Mouse (Mus musculus): ENCODE measurements at regions not wholly inside any gene's neighbourhood (a gene's known extent, or its start where the extent isn't known, plus 50 kb on each side); places are given as distances from the start of the nearest gene placed in this dataset.
"Not testable (repeated sequence)": the region's sequence is repeated elsewhere in the genome, so short reads cannot be mapped to it uniquely, and the experiment has no call there.

DNA sequence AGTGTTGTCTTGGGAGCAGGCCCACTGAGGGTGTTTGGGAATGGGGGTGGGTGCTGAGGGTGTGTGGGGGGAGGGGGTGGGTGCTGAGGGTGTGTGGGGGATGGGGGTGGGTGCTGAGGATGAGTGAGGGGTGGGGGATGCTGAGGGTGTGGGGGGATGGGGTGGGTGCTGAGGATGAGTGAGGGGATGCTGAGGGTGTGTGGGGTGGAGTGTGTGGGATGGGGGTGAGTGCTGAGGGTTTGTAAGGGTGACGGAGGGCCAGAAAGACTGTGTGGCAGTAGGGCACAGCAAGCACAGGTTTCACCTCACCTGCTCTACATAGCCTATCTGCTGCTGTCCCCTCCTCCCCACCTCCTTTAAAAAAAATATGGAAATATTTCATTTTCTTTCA lies 276.3 kb upstream of the Arglu1 start:
- Histone ChIP-seq H3K4me3 (ENCODE audit: insufficient read depth, low read depth, low read length) (no peak overlapping the region), H3K27ac (ENCODE audit: insufficient read depth, low read depth, low read length) (no peak overlapping the region), H3K4me1 (ENCODE audit: control insufficient read depth, insufficient read depth, low read length) (peaks cover 3% of the 10 kb centered on the region; the same call in 1 of the 2 replicates), H3K27me3 (replicated peaks; ENCODE audit: control insufficient read depth, insufficient read depth, low read length) (no peaks in the 10 kb centered on the region), H3K36me3 (ENCODE audit: control insufficient read depth, insufficient read depth, low read length) (no peaks in the 10 kb centered on the region)
- no peak for DNase-seq
- WGBS: 100% methylated on average over 1 of the region's 1 CpGs
- no peak for TF ChIP-seq POLR2A (IDR thresholded peaks at IDR 0.05; ENCODE audit: low read depth, low read length)
- no peak for TF ChIP-seq CTCF (conservative IDR thresholded peaks at IDR 0.05; ENCODE audit: insufficient read depth, insufficient read length, low read depth, low read length)

DNA sequence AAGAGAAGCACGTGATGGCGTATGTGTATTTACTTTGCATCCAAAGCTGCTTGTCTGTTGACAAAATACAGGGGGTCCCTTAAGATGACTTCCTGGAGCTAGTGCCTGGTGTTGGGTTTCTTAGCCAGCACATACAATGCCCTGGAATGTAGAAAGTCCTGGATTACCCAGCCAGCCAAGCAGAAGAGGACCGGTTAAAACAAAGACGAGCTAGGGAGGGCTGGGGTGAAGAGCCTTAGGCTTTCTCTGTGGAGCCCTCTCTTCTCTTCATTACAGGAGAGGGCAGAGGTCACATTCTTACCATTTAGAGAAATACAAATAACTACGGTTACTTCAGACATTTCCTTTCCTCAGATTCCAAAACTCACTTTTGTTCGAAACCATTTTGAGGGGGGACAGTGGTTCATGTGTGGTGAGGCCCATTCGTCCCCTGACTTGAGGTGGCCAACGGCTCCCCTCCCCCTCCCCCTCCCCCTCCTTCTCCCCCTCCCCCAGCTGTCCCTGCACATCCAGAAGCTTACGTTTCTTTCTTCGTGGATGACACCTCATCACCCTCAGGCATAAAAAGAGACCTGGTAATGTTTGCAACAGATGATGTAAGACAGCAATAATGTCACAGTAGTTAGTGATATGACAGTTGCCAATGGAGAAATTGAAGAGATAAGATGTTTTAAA lies 275.8 kb upstream of the Arglu1 start:
- H3K4me1 ChIP-seq (ENCODE audit: control insufficient read depth, insufficient read depth, low read length): peaks cover 3% of the 10 kb centered on the region; the same call in 1 of the 2 replicates
- H3K36me3 ChIP-seq (ENCODE audit: control insufficient read depth, insufficient read depth, low read length): no peaks in the 10 kb centered on the region
- no peak overlapping the region for H3K27ac ChIP-seq (ENCODE audit: insufficient read depth, low read depth, low read length)
- no peaks in the 10 kb centered on the region for H3K27me3 ChIP-seq (replicated peaks; ENCODE audit: control insufficient read depth, insufficient read depth, low read length)
- TF ChIP-seq POLR2A (IDR thresholded peaks at IDR 0.05; ENCODE audit: low read depth, low read length) (no peak), CTCF (conservative IDR thresholded peaks at IDR 0.05; ENCODE audit: insufficient read depth, insufficient read length, low read depth, low read length) (no peak)
- 36% methylated on average over 10 of the region's 10 CpGs for WGBS
- DNase-seq: no peak
- no peak overlapping the region for H3K4me3 ChIP-seq (ENCODE audit: insufficient read depth, low read depth, low read length)

DNA sequence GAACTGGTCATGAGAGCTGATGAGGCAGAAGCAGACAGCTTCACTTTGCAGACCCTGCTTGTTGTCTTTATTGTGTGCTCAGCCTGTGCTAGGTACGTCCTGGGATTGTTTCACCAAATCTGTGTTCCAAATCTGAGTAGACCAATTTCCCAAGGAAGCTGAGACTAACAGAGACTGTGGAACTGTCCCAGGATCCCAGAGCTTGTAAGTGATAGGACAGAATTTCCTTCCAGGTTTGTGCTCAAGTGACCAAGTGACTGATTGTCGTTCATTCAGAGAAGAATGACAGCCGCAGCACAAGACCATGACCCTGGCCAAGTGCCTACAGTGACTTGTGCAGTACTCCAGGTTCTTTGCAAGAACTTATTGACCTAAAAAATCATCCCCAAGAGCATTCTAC lies 269.9 kb upstream of the Arglu1 start:
- 65% methylated on average over 3 of the region's 3 CpGs for WGBS
- no peaks in the 10 kb centered on the region for H3K27me3 ChIP-seq (replicated peaks; ENCODE audit: control insufficient read depth, insufficient read depth, low read length)
- H3K4me1 ChIP-seq (ENCODE audit: control insufficient read depth, insufficient read depth, low read length): peaks cover 5% of the 10 kb centered on the region; the same call in 1 of the 2 replicates
- H3K27ac ChIP-seq (ENCODE audit: insufficient read depth, low read depth, low read length): no peak overlapping the region
- DNase-seq: no peak
- no peak for TF ChIP-seq CTCF (conservative IDR thresholded peaks at IDR 0.05; ENCODE audit: insufficient read depth, insufficient read length, low read depth, low read length)
- no peak for TF ChIP-seq POLR2A (IDR thresholded peaks at IDR 0.05; ENCODE audit: low read depth, low read length)
- H3K36me3 ChIP-seq (ENCODE audit: control insufficient read depth, insufficient read depth, low read length): no peaks in the 10 kb centered on the region
- H3K4me3 ChIP-seq (ENCODE audit: insufficient read depth, low read depth, low read length): no peak overlapping the region

DNA sequence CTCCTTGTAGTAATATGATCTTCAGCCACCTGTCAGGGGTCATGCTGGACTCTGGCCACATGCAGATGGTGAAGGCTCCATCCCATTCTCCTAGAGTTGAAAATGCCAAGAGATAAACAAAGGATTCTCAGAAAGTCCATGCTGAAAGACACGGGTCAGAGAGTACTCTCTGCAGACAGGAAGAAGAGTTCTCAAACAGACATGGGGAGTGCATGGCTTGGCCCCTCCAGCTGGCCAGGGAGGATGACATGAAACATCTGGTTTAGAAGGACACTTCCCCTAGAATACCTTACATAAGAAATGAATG lies 269.4 kb upstream of the Arglu1 start:
- DNase-seq: peak; percentile 10
- WGBS: 19% methylated on average over 1 of the region's 1 CpGs
- Histone ChIP-seq H3K4me3 (ENCODE audit: insufficient read depth, low read depth, low read length) (no peak overlapping the region), H3K27me3 (replicated peaks; ENCODE audit: control insufficient read depth, insufficient read depth, low read length) (no peaks in the 10 kb centered on the region), H3K27ac (ENCODE audit: insufficient read depth, low read depth, low read length) (peak overlapping the region; percentile 55; the same call in 1 of the 2 replicates), H3K36me3 (ENCODE audit: control insufficient read depth, insufficient read depth, low read length) (no peaks in the 10 kb centered on the region), H3K4me1 (ENCODE audit: control insufficient read depth, insufficient read depth, low read length) (peaks cover 5% of the 10 kb centered on the region; the same call in 1 of the 2 replicates)
- no peak for TF ChIP-seq POLR2A (IDR thresholded peaks at IDR 0.05; ENCODE audit: low read depth, low read length)
- no peak for TF ChIP-seq CTCF (conservative IDR thresholded peaks at IDR 0.05; ENCODE audit: insufficient read depth, insufficient read length, low read depth, low read length)

DNA sequence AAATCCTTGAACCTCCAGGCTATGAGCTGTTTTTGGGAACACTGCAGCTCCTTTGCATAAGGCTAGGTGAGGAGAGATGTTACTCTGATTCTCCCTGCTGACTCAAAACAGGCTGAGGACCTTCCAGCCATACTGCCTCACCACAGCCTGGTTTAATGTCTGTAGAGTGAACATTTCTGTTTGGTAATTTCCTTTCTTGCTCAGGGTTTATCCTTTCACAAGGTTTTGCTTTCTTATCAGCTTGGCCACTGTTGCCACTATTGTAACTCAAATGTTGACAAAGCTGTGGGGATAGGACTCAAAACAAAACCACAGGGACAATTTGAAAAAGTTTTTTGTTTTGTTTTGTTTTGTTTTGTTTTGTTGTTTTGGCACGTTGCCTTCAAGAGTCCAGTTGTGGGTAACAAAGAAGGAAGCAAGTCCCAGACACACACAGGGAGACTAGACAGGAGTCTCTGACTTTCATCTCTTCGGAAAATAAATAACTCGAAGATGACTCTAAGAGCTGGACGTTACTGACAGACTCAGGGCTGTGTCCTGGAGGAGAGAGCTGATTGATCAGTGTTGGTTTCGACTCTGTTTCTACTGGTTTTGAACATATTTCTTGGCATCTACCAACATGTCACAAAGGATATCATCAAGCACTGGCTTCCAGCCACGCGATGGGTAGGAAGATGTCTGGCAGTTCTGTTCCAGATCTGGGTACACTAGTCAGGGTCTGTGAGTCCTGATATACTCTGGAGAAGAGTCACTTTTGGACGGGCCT lies 268.9 kb upstream of the Arglu1 start:
- H3K27me3 ChIP-seq (replicated peaks; ENCODE audit: control insufficient read depth, insufficient read depth, low read length): no peaks in the 10 kb centered on the region
- no peaks in the 10 kb centered on the region for H3K36me3 ChIP-seq (ENCODE audit: control insufficient read depth, insufficient read depth, low read length)
- 33% methylated on average over 8 of the region's 8 CpGs for WGBS
- peak; percentile 55 for DNase-seq
- H3K4me1 ChIP-seq (ENCODE audit: control insufficient read depth, insufficient read depth, low read length): peaks cover 5% of the 10 kb centered on the region; the same call in 1 of the 2 replicates
- no peak overlapping the region for H3K4me3 ChIP-seq (ENCODE audit: insufficient read depth, low read depth, low read length)
- TF ChIP-seq CTCF (conservative IDR thresholded peaks at IDR 0.05; ENCODE audit: insufficient read depth, insufficient read length, low read depth, low read length): no peak
- no peak for TF ChIP-seq POLR2A (IDR thresholded peaks at IDR 0.05; ENCODE audit: low read depth, low read length)
- peak overlapping the region; percentile 75; the same call in 1 of the 2 replicates for H3K27ac ChIP-seq (ENCODE audit: insufficient read depth, low read depth, low read length)

DNA sequence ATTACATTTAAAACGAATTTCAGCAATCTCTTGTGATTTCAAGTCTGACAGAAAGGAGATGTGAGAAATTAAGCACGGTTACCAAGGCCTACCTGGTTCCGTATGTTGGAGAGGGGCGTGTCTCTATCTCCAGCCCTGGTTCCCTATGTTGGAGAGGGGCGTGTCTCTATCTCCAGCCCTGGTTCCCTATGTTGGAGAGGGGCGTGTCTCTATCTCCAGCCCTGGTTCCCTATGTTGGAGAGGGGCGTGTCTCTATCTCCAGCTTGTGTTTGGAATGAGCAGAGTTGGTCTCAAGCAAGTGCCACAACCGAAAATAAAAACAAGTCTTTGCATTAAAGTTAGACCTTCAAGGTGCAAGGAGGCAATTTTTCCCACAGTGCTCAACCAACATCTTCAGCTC lies 267.8 kb upstream of the Arglu1 start:
- not testable (repeated sequence) for H3K4me3 ChIP-seq (ENCODE audit: insufficient read depth, low read depth, low read length); H3K4me1 ChIP-seq (ENCODE audit: control insufficient read depth, insufficient read depth, low read length); H3K27me3 ChIP-seq (replicated peaks; ENCODE audit: control insufficient read depth, insufficient read depth, low read length); H3K27ac ChIP-seq (ENCODE audit: insufficient read depth, low read depth, low read length); H3K36me3 ChIP-seq (ENCODE audit: control insufficient read depth, insufficient read depth, low read length); DNase-seq
- WGBS: 81% methylated on average over 8 of the region's 8 CpGs

DNA sequence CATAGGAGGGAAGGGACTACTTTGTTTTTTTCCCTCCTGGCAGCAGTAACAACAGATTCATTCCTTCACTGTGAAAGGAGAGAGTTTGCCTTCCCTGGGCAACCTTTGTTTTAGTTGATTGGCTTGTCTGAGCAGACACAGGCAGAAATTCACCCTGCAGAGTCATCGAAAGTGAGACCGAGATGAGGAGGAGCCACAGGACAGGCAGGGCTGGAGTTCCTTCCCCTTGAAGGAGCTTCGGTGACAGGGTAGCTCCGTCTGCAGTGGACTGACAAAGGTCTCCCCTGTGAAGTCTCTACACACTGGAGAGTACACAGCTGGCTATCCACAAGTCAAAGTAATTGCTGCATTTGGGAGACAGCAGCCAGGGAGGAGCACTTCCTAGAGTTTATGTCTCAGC lies 261.9 kb upstream of the Arglu1 start:
- Histone ChIP-seq H3K27me3 (replicated peaks; ENCODE audit: control insufficient read depth, insufficient read depth, low read length) (no peaks in the 10 kb centered on the region), H3K27ac (ENCODE audit: insufficient read depth, low read depth, low read length) (no peak overlapping the region)

More for the DNA sequence above, 261.9 kb upstream of the Arglu1 start:
- Histone ChIP-seq H3K36me3 (ENCODE audit: control insufficient read depth, insufficient read depth, low read length) (no peaks in the 10 kb centered on the region), H3K4me3 (ENCODE audit: insufficient read depth, low read depth, low read length) (no peak overlapping the region), H3K4me1 (ENCODE audit: control insufficient read depth, insufficient read depth, low read length) (no peaks in the 10 kb centered on the region; the same call in 1 of the 2 replicates)
- no peak for TF ChIP-seq CTCF (conservative IDR thresholded peaks at IDR 0.05; ENCODE audit: insufficient read depth, insufficient read length, low read depth, low read length)
- no peak for TF ChIP-seq POLR2A (IDR thresholded peaks at IDR 0.05; ENCODE audit: low read depth, low read length)
- DNase-seq: peak; percentile 15
- 32% methylated on average over 4 of the region's 4 CpGs for WGBS

All from kidney, adult 2 months (tissue).